Mouse (Mus musculus): ENCODE data around the gene Il1r2. TPM values are rescaled to one million over a fixed set of nuclear protein-coding genes. Genes with fewer than 3 reads are reported as not detected.

Il1r2 gene
- polyA plus RNA-seq, 1 experiment from 2014 or later, result 0.27 TPM

GRCm38 (mm10) chr1:40077328-40077727 is 3.4 kb downstream of the Il1r2 start:
- Histone ChIP-seq H3K4me3 (no peak overlapping the region), H3K36me3 (no peaks in the 10 kb centered on the region), H3K4me1 (replicated peaks) (peaks cover 11% of the 10 kb centered on the region), H3K9me3 (no peaks in the 10 kb centered on the region), H3K27ac (no peak overlapping the region), H3K27me3 (ENCODE audit: insufficient read depth, poor library complexity, severe bottlenecking) (no peaks in the 10 kb centered on the region)
- DNase-seq (ENCODE audit: low spot score), result no peak
- WGBS, result 93% methylated on average over 2 of the region's 2 CpGs

GRCm38 (mm10) chr1:40081041-40081440 is 7.2 kb downstream of the Il1r2 start:
- Histone ChIP-seq H3K27ac (no peak overlapping the region), H3K9me3 (no peaks in the 10 kb centered on the region), H3K36me3 (no peaks in the 10 kb centered on the region), H3K4me1 (replicated peaks) (peaks cover 8% of the 10 kb centered on the region), H3K4me3 (no peak overlapping the region), H3K27me3 (ENCODE audit: insufficient read depth, poor library complexity, severe bottlenecking) (0 out of 2 replicates have a peak, but pooled peaks cover 4% of the 10 kb centered on the region)
- no peak for DNase-seq (ENCODE audit: low spot score)
- WGBS, result 77% methylated on average over 2 of the region's 2 CpGs

- Histone ChIP-seq H3K27me3 (ENCODE audit: insufficient read depth, poor library complexity, severe bottlenecking) (0 out of 2 replicates have a peak, but pooled peaks cover 4% of the 10 kb centered on the region), H3K36me3 (no peaks in the 10 kb centered on the region), H3K4me1 (replicated peaks) (peaks cover 10% of the 10 kb centered on the region), H3K9me3 (no peaks in the 10 kb centered on the region), H3K4me3 (no peak overlapping the region), H3K27ac (no peak overlapping the region)
- 68% methylated on average over 3 of the region's 3 CpGs for WGBS
- DNase-seq (ENCODE audit: low spot score), result no peak
Measured at GRCm38 (mm10) chr1:40084386-40084785, 10.5 kb downstream of the Il1r2 start.

- 5% methylated on average over 25 of the region's 25 CpGs for WGBS
- no peaks in the 10 kb centered on the region for H3K36me3 ChIP-seq
- peak overlapping the region; percentile 57 for H3K4me3 ChIP-seq
- H3K9me3 ChIP-seq, result no peaks in the 10 kb centered on the region
- DNase-seq (ENCODE audit: low spot score), result peak; percentile 83
- H3K4me1 ChIP-seq (replicated peaks), result peaks cover 10% of the 10 kb centered on the region
- H3K27ac ChIP-seq, result no peak overlapping the region
- H3K27me3 ChIP-seq (ENCODE audit: insufficient read depth, poor library complexity, severe bottlenecking), result 0 out of 2 replicates have a peak, but pooled peaks cover 4% of the 10 kb centered on the region
Measured at GRCm38 (mm10) chr1:40085403-40086182, 11.7 kb downstream of the Il1r2 start.

GRCm38 (mm10) chr1:40091160-40091559 is 17.3 kb downstream of the Il1r2 start:
- 86% methylated on average over 9 of the region's 9 CpGs for WGBS
- no peaks in the 10 kb centered on the region for H3K36me3 ChIP-seq
- H3K4me3 ChIP-seq, result no peak overlapping the region
- no peak overlapping the region for H3K27ac ChIP-seq
- DNase-seq (ENCODE audit: low spot score), result no peak
- no peaks in the 10 kb centered on the region for H3K9me3 ChIP-seq
- H3K4me1 ChIP-seq (replicated peaks), result peaks cover 1% of the 10 kb centered on the region
- H3K27me3 ChIP-seq (ENCODE audit: insufficient read depth, poor library complexity, severe bottlenecking), result no peaks in the 10 kb centered on the region

GRCm38 (mm10) chr1:40092541-40092940 is 18.7 kb downstream of the Il1r2 start:
- no peak for DNase-seq (ENCODE audit: low spot score)
- H3K4me1 ChIP-seq (replicated peaks), result no peaks in the 10 kb centered on the region
- H3K9me3 ChIP-seq, result no peaks in the 10 kb centered on the region
- H3K36me3 ChIP-seq, result no peaks in the 10 kb centered on the region
- no peak overlapping the region for H3K27ac ChIP-seq
- WGBS, result 82% methylated on average over 6 of the region's 6 CpGs
- H3K27me3 ChIP-seq (ENCODE audit: insufficient read depth, poor library complexity, severe bottlenecking), result no peaks in the 10 kb centered on the region
- no peak overlapping the region for H3K4me3 ChIP-seq

GRCm38 (mm10) chr1:40094601-40095304 is 20.9 kb downstream of the Il1r2 start:
- Histone ChIP-seq H3K9me3 (no peaks in the 10 kb centered on the region), H3K4me3 (no peak overlapping the region), H3K4me1 (replicated peaks) (0 out of 2 replicates have a peak, but pooled peaks cover 4% of the 10 kb centered on the region), H3K27me3 (ENCODE audit: insufficient read depth, poor library complexity, severe bottlenecking) (no peaks in the 10 kb centered on the region), H3K36me3 (no peaks in the 10 kb centered on the region), H3K27ac (no peak overlapping the region)
- no peak for DNase-seq (ENCODE audit: low spot score)
- 75% methylated on average over 3 of the region's 3 CpGs for WGBS

GRCm38 (mm10) chr1:40095585-40095984 is 21.7 kb downstream of the Il1r2 start:
- H3K36me3 ChIP-seq, result no peaks in the 10 kb centered on the region
- no peak overlapping the region for H3K27ac ChIP-seq
- H3K9me3 ChIP-seq, result no peaks in the 10 kb centered on the region
- H3K27me3 ChIP-seq (ENCODE audit: insufficient read depth, poor library complexity, severe bottlenecking), result no peaks in the 10 kb centered on the region
- 0 out of 2 replicates have a peak, but pooled peaks cover 4% of the 10 kb centered on the region for H3K4me1 ChIP-seq (replicated peaks)
- H3K4me3 ChIP-seq, result no peak overlapping the region
- 24% methylated on average over 1 of the region's 1 CpGs for WGBS
- DNase-seq (ENCODE audit: low spot score), result no peak

GRCm38 (mm10) chr1:40106306-40106705 is 32.4 kb downstream of the Il1r2 start:
- DNase-seq (ENCODE audit: low spot score), result no peak
- Histone ChIP-seq H3K36me3 (no peaks in the 10 kb centered on the region), H3K4me3 (no peak overlapping the region), H3K27me3 (ENCODE audit: insufficient read depth, poor library complexity, severe bottlenecking) (no peaks in the 10 kb centered on the region), H3K4me1 (replicated peaks) (0 out of 2 replicates have a peak, but pooled peaks cover 2% of the 10 kb centered on the region), H3K9me3 (no peaks in the 10 kb centered on the region), H3K27ac (no peak overlapping the region)
- WGBS, result 82% methylated on average over 4 of the region's 4 CpGs

GRCm38 (mm10) chr1:40106719-40107118 is 32.8 kb downstream of the Il1r2 start:
- no peaks in the 10 kb centered on the region for H3K36me3 ChIP-seq
- no peaks in the 10 kb centered on the region for H3K27me3 ChIP-seq (ENCODE audit: insufficient read depth, poor library complexity, severe bottlenecking)
- 0 out of 2 replicates have a peak, but pooled peaks cover 2% of the 10 kb centered on the region for H3K4me1 ChIP-seq (replicated peaks)
- no peak overlapping the region for H3K4me3 ChIP-seq
- no peak overlapping the region for H3K27ac ChIP-seq
- DNase-seq (ENCODE audit: low spot score), result no peak
- WGBS, result 83% methylated on average over 4 of the region's 4 CpGs
- H3K9me3 ChIP-seq, result no peaks in the 10 kb centered on the region

- Histone ChIP-seq H3K36me3 (no peaks in the 10 kb centered on the region), H3K4me1 (replicated peaks) (0 out of 2 replicates have a peak, but pooled peaks cover 2% of the 10 kb centered on the region), H3K27ac (no peak overlapping the region), H3K9me3 (no peaks in the 10 kb centered on the region), H3K27me3 (ENCODE audit: insufficient read depth, poor library complexity, severe bottlenecking) (no peaks in the 10 kb centered on the region), H3K4me3 (no peak overlapping the region)
- DNase-seq (ENCODE audit: low spot score), result no peak
- WGBS, result 68% methylated on average over 5 of the region's 5 CpGs
Measured at GRCm38 (mm10) chr1:40107971-40108749, 34.3 kb downstream of the Il1r2 start.

- H3K27me3 ChIP-seq (ENCODE audit: insufficient read depth, poor library complexity, severe bottlenecking), result no peaks in the 10 kb centered on the region
- no peak for DNase-seq (ENCODE audit: low spot score)
- H3K36me3 ChIP-seq, result no peaks in the 10 kb centered on the region
- no peak overlapping the region for H3K4me3 ChIP-seq
- 0 out of 2 replicates have a peak, but pooled peaks cover 2% of the 10 kb centered on the region for H3K4me1 ChIP-seq (replicated peaks)
- H3K27ac ChIP-seq, result no peak overlapping the region
- WGBS, result 71% methylated on average over 6 of the region's 6 CpGs
- no peaks in the 10 kb centered on the region for H3K9me3 ChIP-seq
Measured at GRCm38 (mm10) chr1:40109736-40110135, 35.9 kb downstream of the Il1r2 start.
